Mouse (Mus musculus): ENCODE measurements around the gene 3110009E18Rik.

3110009E18Rik gene

DNA sequence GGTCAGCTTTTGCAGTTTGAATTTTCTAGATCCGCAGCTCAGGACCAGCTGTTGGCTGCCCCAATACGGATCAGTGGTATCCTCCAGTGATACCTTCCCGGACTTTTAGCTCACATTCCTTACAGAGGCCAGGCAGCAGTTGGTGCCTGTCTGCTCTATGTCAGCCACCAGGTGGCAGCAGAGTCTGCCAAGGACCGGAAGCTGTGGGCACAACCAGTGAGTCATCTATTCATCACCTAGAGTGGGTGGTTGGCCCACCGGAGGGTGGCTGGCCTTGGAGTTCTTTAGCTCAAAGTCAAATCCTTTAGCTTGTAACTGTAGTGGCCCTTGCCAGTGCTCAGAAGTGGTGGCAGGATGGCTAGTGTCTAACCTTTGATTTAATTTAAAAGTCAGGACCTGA lies 76.2 kb downstream of the 3110009E18Rik start:
- peak; percentile 78 for DNase-seq

DNA sequence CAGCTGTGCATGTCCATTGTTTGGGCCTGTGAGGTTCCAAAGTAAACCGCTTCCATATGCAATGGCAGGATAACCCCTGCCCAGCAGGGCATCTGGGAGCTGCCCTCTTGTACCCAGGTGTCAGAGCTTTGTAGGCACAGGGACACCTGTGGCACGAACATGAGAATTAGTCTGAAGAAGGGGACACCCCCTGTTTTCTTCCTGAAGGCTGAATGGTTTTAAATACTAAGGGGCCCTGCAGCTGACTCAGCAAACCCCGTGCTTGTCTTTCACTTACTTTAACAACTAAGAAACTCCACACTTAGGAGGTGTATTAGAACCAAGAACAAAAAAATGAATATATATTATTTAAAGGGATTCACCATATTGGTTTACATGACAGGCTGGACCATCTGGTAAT lies 77.2 kb downstream of the 3110009E18Rik start:
- no peak for DNase-seq

DNA sequence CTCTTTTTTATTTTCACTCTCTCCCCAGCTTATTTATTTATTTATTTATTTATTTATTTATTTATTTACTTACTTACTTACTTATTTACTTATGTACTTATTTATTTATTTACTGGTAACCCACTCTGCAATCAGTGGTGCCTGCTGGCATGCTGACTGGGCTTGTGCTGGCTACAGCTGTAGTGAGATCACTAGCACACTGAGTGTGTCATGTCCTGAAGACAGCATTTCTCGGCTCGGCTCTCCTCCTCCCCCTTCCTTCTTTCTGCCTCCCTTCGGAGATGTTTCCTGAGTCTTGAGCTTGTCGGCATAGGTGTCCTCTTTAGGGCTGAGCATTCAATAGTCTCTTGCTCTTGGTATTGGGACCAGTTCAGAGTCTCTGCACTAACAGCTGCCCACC lies 78.0 kb downstream of the 3110009E18Rik start:
- no peak for DNase-seq

DNA sequence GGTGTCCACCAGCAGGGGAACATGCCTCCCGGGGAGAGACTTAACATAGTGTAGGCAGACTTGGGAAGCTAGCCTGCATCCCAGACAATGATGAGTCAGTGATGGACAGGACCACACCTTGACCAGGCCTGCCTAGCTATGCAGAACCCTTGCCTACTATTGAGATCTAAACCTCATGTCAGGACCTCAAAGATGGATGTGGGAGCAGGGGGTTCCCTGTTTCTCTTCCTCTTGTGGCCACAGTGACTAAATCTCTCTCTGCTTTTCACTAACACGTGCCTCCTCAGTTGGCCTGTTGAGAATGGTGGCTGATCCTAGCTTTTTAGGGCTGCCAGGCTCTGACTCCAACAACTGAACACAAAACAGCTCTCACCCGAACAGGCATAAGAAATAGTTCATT lies 81.6 kb downstream of the 3110009E18Rik start:
- DNase-seq, result no peak

DNA sequence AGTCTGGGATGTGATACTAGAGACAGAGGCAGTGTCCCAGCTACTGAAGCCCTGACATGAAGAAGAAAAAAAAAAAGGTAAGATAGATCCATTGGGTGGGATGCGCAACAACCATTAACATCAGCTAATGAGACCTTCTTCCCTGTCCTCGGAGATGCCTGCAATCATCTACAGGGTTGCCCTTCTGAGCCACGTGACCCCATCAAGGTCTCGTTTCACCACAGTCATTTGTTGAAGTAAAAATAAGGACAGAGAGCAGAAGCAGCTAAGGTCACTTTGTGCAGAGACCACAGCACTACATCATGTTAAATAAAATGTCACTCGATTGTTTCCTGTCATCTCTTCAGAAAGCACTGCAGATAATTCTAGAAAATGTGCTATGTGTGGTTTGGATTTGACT lies 82.8 kb downstream of the 3110009E18Rik start:
- no peak for DNase-seq

DNA sequence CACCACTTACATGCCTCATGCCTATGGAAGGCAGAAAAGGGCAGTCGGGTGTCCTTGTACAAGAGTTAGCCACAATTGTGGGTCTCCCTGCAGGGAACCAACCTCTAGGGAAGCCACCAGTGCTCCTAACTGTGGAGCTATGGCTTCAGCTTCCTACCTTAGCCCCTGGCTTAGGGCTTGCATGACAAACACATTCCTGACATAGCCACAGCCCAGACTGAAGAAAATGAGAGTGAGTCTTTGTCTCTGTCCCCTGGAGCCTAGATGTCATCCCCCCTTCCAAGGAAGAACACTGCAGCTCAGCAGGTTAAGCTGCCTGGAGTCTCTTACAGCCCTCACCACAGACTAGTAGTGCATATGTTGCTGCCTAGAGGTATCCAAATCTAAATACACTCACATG lies 83.8 kb downstream of the 3110009E18Rik start:
- DNase-seq, result no peak

DNA sequence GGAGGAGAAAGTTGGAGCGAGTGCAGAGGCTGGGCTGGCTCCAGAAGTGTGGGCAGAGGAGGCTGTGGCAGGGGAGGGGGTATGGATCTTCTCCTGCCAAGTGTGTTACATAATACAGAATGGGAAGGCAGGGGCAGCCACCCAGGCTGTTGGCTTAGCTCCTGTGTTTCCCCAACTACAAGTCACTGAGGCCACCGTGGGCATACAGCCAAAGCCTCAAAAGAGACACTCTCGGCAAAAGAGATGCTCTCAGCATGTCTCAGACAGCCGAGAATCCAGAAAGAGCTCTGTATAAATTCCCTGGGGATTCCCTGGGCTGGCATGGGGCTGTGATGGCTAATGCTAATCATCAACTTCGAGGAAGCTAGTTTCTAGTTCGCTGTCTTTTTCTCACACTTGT lies 86.6 kb downstream of the 3110009E18Rik start:
- no peak for DNase-seq

DNA sequence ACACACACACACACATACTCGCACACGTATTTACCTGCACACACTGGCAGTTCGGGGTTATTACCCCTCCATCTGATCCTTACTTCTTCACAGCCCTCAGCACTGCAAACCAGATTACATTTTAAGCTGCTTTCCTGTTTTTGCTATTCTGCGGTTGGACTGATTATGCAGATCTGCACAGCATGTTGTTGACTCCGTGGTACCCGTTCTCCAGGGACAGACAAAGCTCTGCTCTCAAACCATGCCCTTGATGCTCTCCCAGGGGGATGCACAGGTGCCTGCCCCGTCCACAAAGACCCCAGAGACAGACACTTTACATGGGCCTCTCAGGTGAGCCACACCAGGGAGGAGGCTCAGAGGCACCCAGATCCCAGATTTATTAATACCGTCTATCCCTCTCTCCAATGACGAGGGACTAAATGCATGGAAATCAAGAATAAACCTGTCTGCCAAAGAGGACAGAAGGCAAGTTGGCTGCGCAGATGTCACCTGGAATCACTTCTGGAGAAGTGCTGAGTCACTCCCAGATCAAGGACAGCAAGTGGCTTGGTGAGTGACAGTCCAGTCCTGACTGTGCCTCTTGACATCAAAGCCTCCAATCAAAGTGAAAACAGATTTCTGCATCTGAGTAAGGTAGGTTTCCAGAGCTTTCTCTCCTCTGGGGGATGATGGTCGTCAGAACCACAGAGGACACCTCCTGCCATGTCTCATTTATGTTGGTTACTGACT lies 87.7 kb downstream of the 3110009E18Rik start:
- DNase-seq, result no peak

DNA sequence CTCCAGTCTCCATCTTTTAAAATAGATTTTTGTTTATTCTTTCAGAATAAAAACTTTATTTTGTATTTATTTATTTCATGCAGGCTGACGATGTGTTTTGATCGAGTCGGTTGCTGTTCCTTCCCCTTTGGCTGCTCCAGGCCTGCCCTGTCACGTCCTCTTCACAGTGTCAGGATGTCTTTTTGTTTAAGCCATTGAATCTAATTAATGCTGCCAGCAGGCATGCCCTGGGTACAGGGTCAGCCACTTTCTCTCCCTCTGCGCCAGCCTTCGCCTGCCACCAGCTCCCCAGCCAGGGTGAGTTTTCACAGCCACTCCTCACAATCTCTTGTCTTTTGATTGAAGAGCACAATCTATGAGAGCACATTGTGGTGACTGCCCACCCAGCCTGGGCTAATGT lies 99.9 kb downstream of the 3110009E18Rik start:
- no peak for DNase-seq

DNA sequence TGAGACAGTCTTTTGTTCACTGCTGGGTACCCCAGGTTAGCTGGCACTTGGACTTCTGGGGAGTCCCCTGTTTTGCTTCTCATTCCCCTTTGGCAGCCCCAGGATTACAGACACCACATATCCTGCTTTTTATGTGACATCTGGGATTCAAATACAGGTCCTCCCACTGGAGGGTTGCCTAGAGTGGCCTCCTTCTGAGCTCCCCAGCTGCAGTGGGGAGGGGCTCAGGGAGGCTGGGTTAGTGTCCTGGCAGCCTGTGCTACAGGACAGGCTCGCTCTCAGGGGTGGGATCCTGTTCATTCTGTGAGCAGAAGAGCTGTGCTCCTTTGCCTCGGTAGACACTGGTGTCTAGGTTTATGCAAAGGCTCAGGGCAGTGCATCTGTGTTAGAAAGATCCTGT lies 100.3 kb downstream of the 3110009E18Rik start:
- DNase-seq, result no peak

DNA sequence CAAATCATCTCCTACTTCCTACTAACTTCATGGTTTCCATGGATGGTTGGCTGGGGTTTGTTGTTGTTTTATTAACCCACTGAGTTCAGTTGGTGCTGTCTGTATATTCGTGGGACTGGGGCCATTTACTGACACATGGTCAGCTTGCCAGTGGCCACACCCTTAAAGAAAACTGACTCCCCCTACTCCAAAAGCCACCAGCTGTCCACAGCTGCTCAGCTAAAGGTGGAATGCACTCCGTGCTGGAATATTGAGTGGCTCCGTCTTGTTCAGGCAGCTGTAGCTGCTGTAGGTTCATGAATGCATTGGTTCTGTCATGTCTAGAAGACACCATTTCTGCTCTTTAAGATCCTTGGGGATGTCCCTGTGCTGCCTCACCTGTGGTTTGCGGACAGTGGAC lies 102.6 kb downstream of the 3110009E18Rik start:
- no peak for DNase-seq

DNA sequence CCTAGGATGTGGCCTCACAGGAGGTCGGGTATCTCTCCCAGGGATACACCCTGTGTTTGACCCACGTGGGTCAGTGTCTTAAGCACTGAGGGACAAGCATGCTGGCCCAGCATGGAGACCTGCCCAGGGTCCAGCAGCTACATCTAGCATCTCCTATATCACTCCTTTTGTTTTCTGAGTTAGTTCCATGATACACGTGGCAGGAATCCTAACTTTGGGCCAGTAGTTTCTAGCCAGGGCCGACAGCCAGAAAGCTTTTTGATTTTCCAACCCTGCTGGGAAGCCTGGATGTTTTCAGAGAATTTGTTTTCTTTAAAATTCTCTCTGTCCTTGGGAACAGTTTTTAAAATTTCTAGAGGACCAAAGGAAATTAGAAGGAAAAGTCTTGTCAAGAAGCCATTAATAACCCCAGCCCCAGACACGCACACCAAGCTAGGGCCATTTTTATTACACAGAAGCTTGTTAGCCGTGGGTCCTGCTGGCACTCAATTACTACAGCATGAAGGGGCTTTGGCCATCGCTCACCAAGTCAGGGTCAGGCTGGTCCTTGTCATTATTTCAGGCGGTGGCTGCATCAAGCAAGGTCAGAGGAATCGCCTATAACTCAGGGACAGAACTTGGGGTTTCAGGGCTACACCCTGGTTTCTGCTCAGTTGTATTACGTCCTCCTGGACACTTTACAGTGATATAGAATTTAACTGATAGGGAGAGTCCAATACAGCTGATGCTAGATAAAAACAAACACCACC lies 108.9 kb downstream of the 3110009E18Rik start:
- no peak for DNase-seq

DNA sequence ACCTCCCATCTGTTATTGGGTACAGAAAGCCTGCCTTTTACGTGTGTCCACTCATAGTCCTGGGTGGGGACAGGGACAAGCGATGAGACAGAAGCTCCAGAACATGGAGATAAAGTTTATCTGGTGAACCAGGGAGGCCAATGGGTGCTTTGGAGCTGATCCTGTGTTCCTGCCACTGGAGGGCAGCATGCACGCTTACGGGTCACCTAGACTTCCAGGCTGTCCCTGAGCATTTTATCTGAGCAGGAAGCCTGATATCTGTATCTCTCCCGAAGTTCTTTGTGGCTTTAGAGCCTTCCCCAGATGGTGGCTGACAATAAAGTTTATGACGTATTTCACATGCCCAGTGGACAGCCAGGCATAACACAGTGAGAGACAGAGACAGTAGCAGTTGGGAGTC lies 110.3 kb downstream of the 3110009E18Rik start:
- peak; percentile 21 for DNase-seq

DNA sequence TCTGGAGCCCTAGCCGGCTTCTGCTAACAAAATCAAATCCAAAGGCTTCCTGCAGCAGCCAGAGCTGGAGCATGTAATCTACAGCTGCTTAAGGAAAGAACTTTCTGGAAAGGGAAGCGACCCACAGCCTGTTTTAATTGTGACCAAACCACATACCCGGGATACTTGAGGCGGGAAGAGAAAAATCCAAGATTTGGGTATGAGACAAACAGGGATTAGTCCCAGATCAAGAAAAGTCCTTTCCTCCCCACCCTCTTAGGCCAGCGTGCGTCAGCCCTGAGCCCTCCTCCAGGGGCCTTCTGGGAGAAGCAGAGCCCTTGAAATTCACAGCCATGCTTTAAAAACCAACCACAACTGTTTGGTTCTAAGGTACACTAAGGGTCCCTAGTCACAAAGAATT lies 111.2 kb downstream of the 3110009E18Rik start:
- no peak for DNase-seq

DNA sequence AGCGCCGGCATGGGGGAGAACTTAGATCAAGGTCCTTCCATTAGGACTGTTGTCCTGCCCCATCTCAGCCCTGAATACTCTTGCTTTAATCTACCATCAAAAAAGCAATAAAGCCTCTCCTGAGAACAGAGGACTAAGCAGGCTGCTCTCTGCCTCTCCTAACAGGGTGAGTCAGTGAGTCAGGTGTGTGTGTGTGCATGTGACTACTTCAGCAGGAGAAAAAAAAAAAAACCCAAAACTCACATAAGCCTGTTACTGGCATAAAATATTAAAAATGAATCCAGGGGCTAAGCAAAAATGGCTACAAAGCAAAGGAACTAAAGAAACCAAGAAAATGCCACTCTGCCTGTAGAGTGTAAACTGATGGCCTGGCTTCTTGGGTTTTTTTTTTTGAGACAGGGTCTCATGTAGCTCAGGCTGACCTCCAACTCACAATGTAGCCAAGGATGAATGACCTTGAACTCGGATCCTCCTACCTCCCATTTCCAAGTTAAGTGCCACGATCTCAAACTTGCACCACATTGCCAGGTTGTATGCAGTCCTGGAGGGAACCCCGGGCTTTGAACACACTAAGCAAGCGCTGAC lies 114.7 kb downstream of the 3110009E18Rik start:
- DNase-seq, result no peak

DNA sequence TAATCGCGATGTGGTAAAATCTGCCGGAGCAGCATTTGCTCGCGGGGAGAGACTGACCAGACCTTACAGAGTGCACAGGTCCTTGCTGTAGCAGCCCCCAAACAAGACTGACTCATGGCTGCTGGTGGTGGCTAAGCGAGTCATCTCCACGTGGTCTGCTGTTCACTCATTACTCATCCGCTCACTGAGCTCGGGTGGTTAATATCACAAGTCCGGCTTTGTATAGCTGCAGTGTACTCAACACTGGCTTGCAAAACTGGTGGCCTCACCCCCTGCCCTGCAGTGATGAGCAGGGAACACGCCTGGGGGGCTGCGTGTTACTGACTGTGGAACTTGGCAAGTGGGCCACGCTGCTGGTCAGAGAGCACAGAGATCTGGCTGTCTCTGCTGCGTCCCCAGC lies 115.4 kb downstream of the 3110009E18Rik start:
- no peak for DNase-seq

DNA sequence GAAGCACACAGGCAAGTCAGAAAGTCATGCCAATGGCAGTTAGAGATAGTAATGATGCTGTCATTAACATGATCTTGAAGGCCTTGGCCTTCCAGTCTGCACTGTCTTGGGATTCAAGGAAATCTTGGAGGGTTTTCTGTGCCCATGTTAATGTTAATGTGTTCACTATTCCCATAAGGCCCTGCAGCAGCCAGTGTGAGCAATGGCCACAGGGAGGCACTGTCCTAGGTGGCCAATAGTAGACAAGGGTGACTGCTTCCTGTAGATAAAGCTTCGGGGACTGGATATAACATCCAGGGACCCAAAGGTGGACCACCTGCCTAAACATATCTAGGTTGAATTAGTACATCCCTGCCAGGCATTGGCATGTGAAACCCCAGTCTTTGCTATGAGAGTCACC lies 116.1 kb downstream of the 3110009E18Rik start:
- no peak for DNase-seq

Measured in kidney, adult 18-20 months (tissue).